Mouse (Mus musculus): ENCODE results near the gene Elmo2. TPM values are rescaled to one million over a fixed set of nuclear protein-coding genes. Genes with fewer than 3 reads are reported as not detected.

The Elmo2 gene
- total RNA-seq, 2 experiments from 2014 or later = 191 to 202 TPM

Other genes with a start within 250 kb of the Elmo2 start
- gene 1700025C18Rik, start 235.7 kb downstream of the Elmo2 start, total RNA-seq (2021) = not detected
- 10 to 100 TPM; 12.9 to 13.0 TPM for gene Cdh22, start 91.6 kb downstream of the Elmo2 start, total RNA-seq (2021)
- gene Slc35c2, start 38.6 kb downstream of the Elmo2 start, total RNA-seq (2021) = 10 to 100 TPM; 93.2 to 96.7 TPM
- gene Zfp663, start 42.2 kb upstream of the Elmo2 start, total RNA-seq (2021) = under 1 TPM; 0.39 to 0.40 TPM
- 10 to 100 TPM; 13.8 to 14.6 TPM for gene Zfp334, start 61.8 kb upstream of the Elmo2 start, total RNA-seq (2021)
- not detected for gene Ocstamp, start 73.9 kb upstream of the Elmo2 start, total RNA-seq (2021)
- gene Slc13a3, start 146.8 kb upstream of the Elmo2 start, total RNA-seq (2021) = 1 to 10 TPM; 8.8 to 9.9 TPM
- gene Trp53rka, start 166.8 kb upstream of the Elmo2 start, total RNA-seq (2021) = 10 to 100 TPM; 18.3 to 19.6 TPM
- gene Slc2a10, start 177.3 kb upstream of the Elmo2 start, total RNA-seq (2021) = 1 to 10 TPM; 1.2 to 1.4 TPM